Mouse (Mus musculus): ENCODE data around the gene Arrdc1. TPM values are rescaled to one million over a fixed set of nuclear protein-coding genes. Genes with fewer than 3 reads are reported as not detected.

Arrdc1 gene
- polyA plus RNA-seq (2012; rRNA removed): 24.7 and 28.9 TPM in 2 replicates

GRCm38 (mm10) chr2:24935057-24935796 is at the start of gene Arrdc1:
Gene Arrdc1 (minus strand): TSS chr2:24935252.

GRCm38 (mm10) chr2:24975704-24976297 is 40.7 kb upstream of the Arrdc1 start, which contains the start of gene Pnpla7:
Gene Pnpla7 (plus strand): TSS chr2:24976033.

GRCm38 (mm10) chr2:24974906-24975703 is 40.1 kb upstream of the Arrdc1 start, which contains the start of gene Mrpl41:
Gene Mrpl41 (minus strand): TSS chr2:24975098.

GRCm38 (mm10) chr2:24962304-24963000 is 27.4 kb upstream of the Arrdc1 start, which contains the start of gene Dph7:
Gene Dph7 (plus strand): TSS chr2:24962400.

GRCm38 (mm10) chr2:24949421-24950188 is 14.6 kb upstream of the Arrdc1 start, which contains the start of gene Zmynd19:
Gene Zmynd19 (plus strand): TSS chr2:24949792.

GRCm38 (mm10) chr2:24918930-24919838 is 15.9 kb downstream of the Arrdc1 start, which contains the start of gene Ehmt1:
Gene Ehmt1 (minus strand): TSS chr2:24919614.

Other genes starting within 250 kb of the Arrdc1 start
- gene Cacna1b, start 172.1 kb downstream of the Arrdc1 start, polyA plus RNA-seq (2012; rRNA removed): 0.35 and 0.52 TPM in 2 replicates
- 13.9 and 16.7 TPM in 2 replicates for gene Ehmt1, start 15.6 kb downstream of the Arrdc1 start, polyA plus RNA-seq (2012; rRNA removed)
- 9.6 TPM in 2 replicates for gene Zmynd19, start 14.5 kb upstream of the Arrdc1 start, polyA plus RNA-seq (2012; rRNA removed)
- gene Dph7, start 27.1 kb upstream of the Arrdc1 start, polyA plus RNA-seq (2012; rRNA removed): 7.0 and 7.1 TPM in 2 replicates
- 38.0 and 42.6 TPM in 2 replicates for gene Mrpl41, start 39.8 kb upstream of the Arrdc1 start, polyA plus RNA-seq (2012; rRNA removed)
- 18.9 and 24.4 TPM in 2 replicates for gene Pnpla7, start 40.8 kb upstream of the Arrdc1 start, polyA plus RNA-seq (2012; rRNA removed)
- 31.2 and 35.7 TPM in 2 replicates for gene Nsmf, start 119.1 kb upstream of the Arrdc1 start, polyA plus RNA-seq (2012; rRNA removed)
- gene Entpd8, start 145.1 kb upstream of the Arrdc1 start, polyA plus RNA-seq (2012; rRNA removed): 36.7 and 53.2 TPM in 2 replicates
- gene Noxa1, start 159.9 kb upstream of the Arrdc1 start, polyA plus RNA-seq (2012; rRNA removed): 0.72 and 0.76 TPM in 2 replicates
- gene Nrarp, start 245.5 kb upstream of the Arrdc1 start, polyA plus RNA-seq (2012; rRNA removed): 2.5 and 3.5 TPM in 2 replicates

All from liver, embryonic 18 days (tissue).